Mouse (Mus musculus): ENCODE data around the gene Sugct.

- TF ChIP-seq CTCF (IDR thresholded peaks at IDR 0.05; ENCODE audit: control insufficient read depth, insufficient read depth, low read length): no peak
- no peak for TF ChIP-seq POLR2A (IDR thresholded peaks at IDR 0.05; ENCODE audit: borderline replicate concordance, control insufficient read depth, low read depth, low read length)
Measured at GRCm38 (mm10) chr13:17581684-17582083, 113.7 kb downstream of the Sugct start.
